Mouse (Mus musculus): ENCODE results near the gene Thoc3.

DNA sequence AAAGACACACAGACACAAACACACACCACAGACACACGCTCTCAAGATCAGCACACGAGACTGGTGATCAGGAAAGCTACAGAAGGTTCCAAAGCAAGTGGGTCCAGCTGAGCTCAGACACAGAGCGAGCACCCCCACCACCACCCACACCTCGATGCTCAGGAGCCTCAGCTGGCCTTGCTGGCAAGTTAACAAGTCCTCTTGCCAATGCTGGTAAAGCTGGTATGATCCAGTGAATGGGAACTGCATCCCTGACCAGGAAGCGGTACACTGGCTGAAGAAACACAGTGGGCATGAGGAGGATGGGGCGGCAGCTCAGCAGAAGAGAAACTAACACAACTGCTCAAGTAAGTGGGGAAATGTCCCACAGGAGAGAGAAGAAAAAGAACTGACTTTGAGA is 22.7 kb upstream of the Thoc3 start:
- TF ChIP-seq NANOG (IDR thresholded peaks at IDR 0.05; ENCODE audit: borderline replicate concordance, low read length) (no peak), CTCF (conservative IDR thresholded peaks at IDR 0.05; ENCODE audit: low read length) (no peak), POU5F1 (IDR thresholded peaks at IDR 0.05; ENCODE audit: borderline replicate concordance, low read length) (no peak)
